Mouse (Mus musculus) neural tube, embryonic 13.5 days (tissue): ENCODE results near the gene Frmd4b. TPM values are rescaled to one million over a fixed set of nuclear protein-coding genes. Genes with fewer than 3 reads are reported as not detected.

Source experiments
- ATAC-seq: fragments of 200-750 bp; cut with Nextera tagmentation; 2 replicates; pipeline ENCODE4 v1.8.0; 2017; ENCODE audit warnings: low read depth, mild to moderate bottlenecking, moderate TSS enrichment, moderate library complexity
- H3K27ac ChIP-seq: fragments of 300-500 bp; sonication (generic); replicated peaks from 2 replicates; pipeline ENCODE4 v1.5.1; 2015; ENCODE audit warnings: moderate library complexity, mild to moderate bottlenecking, inconsistent platforms
- H3K27me3 ChIP-seq: fragments of 300-500 bp; sonication (generic); 2 replicates; pipeline ENCODE4 v1.6.1; 2015; ENCODE audit warnings: mild to moderate bottlenecking, inconsistent platforms
- H3K36me3 ChIP-seq: fragments of 300-500 bp; sonication (generic); 2 replicates; pipeline ENCODE4 v1.6.1; 2015; ENCODE audit warnings: mild to moderate bottlenecking, inconsistent platforms
- H3K4me1 ChIP-seq: fragments of 300-500 bp; sonication (generic); replicated peaks from 2 replicates; pipeline ENCODE4 v1.6.1; 2015; ENCODE audit warnings: inconsistent platforms
- H3K4me2 ChIP-seq: fragments of 300-500 bp; sonication (generic); 2 replicates; pipeline ENCODE4 v1.6.1; 2015; ENCODE audit warnings: inconsistent platforms, mild to moderate bottlenecking, moderate library complexity
- H3K4me3 ChIP-seq: fragments of 300-500 bp; sonication (generic); 2 replicates; pipeline ENCODE4 v1.5.1; 2015; ENCODE audit warnings: mild to moderate bottlenecking, inconsistent platforms
- H3K9ac ChIP-seq: fragments of 300-500 bp; sonication (generic); 2 replicates; pipeline ENCODE4 v1.6.1; 2015; ENCODE audit warnings: moderate library complexity, mild to moderate bottlenecking, inconsistent platforms
- H3K9me3 ChIP-seq: fragments of 300-500 bp; sonication (generic); 2 replicates; pipeline ENCODE4 v1.6.1; 2016; ENCODE audit warnings: inconsistent platforms
- WGBS: fragments of 180-500 bp; shearing (Covaris S2); methylation state at CpG from one replicate; pipeline ENCODE4 v1.1.7; 2015; 5-methylcytosine and 5-hydroxymethylcytosine counted together
- polyA plus RNA-seq: library from polyadenylated mRNA; unstranded; fragments of >200 nt; fragmentation: Nextera tagmentation; extraction: Ambion mirVana; gene quantifications from 2 replicates; pipeline ENCODE4 v1.2.1, GENCODE M21; 2015

The Frmd4b gene
- polyA plus RNA-seq, 1 experiment from 2014 or later: 30.9 TPM

DNA sequence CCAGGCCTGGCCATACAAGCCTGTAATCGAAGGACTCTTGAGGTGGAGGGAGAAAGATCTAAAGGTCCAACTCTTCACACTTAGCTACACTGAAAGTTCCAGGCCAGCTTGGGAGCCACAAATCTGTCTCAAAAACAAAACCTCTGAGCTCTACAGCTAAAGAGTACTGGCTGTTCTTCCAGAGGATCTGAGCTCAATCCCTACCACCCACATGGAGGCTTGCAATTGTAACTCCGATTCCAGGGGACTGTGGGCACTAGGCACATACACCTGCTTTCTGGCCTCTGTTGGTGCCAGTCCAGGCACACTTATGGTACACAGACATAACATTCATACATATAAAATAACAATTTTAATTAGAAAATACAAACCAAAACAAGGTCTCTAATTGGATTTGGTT lies 271.4 kb downstream of the Frmd4b start:
- no peak for ATAC-seq
- 88% methylated on average over 2 of the region's 2 CpGs for WGBS
- H3K4me1 ChIP-seq: 0 out of 2 replicates have a peak, but pooled peaks cover 15% of the 10 kb centered on the region

DNA sequence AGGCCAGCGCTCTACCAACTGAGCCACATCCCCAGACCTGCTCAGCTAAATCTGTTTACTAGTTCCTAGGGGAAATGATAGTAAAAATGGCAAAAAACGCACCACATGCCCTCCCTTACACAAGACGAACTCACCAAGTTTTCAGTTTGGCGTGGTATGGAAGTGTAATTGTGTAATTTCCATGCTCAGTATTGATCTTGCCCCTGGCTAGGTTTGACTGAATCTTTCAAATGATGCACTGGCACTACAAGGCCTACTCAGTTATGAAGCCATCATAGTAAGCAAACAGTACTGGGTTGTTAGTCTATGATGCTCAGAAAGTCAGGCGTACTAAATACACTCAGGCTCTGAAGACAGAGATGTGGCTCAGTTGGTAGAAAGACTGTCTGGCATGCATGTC lies 275.2 kb downstream of the Frmd4b start:
- Histone ChIP-seq H3K27me3 (no peaks in the 10 kb centered on the region), H3K4me3 (no peak overlapping the region), H3K27ac (no peak overlapping the region), H3K36me3 (no peaks in the 10 kb centered on the region), H3K4me2 (no peak overlapping the region), H3K9ac (no peak overlapping the region), H3K9me3 (no peaks in the 10 kb centered on the region), H3K4me1 (peaks cover 22% of the 10 kb centered on the region)
- WGBS: 91% methylated on average over 5 of the region's 5 CpGs
- no peak for ATAC-seq

More for the DNA sequence above, 271.4 kb downstream of the Frmd4b start:
- H3K4me3 ChIP-seq: no peak overlapping the region
- no peaks in the 10 kb centered on the region for H3K9me3 ChIP-seq
- H3K36me3 ChIP-seq: no peaks in the 10 kb centered on the region
- H3K27me3 ChIP-seq: no peaks in the 10 kb centered on the region
- H3K27ac ChIP-seq: no peak overlapping the region
- no peak overlapping the region for H3K9ac ChIP-seq
- H3K4me2 ChIP-seq: no peak overlapping the region

DNA sequence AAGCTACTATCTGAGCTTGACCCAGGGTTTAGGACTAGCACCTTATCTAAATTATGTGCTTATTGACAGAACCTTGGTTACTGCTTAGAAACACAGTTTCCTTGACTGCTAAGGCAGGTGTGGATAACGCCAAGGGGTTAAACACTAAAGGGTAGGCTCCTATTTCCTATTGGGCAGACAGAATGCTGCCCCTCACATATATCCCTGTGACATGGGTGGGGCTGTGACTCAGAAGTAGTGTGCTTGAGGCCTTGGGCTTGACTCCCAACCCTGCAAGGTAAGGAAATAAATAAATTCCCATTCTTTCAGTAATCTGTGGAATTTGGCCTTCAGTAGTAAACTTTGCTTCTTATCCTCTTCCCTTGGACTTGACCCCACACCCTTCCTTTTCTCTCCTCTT lies 275.7 kb downstream of the Frmd4b start:
- Histone ChIP-seq H3K27me3 (no peaks in the 10 kb centered on the region), H3K9ac (no peak overlapping the region), H3K4me1 (peaks cover 22% of the 10 kb centered on the region), H3K4me3 (no peak overlapping the region), H3K27ac (no peak overlapping the region), H3K4me2 (no peak overlapping the region), H3K9me3 (no peaks in the 10 kb centered on the region), H3K36me3 (no peaks in the 10 kb centered on the region)
- no peak for ATAC-seq
- 89% methylated on average over 1 of the region's 1 CpGs for WGBS

DNA sequence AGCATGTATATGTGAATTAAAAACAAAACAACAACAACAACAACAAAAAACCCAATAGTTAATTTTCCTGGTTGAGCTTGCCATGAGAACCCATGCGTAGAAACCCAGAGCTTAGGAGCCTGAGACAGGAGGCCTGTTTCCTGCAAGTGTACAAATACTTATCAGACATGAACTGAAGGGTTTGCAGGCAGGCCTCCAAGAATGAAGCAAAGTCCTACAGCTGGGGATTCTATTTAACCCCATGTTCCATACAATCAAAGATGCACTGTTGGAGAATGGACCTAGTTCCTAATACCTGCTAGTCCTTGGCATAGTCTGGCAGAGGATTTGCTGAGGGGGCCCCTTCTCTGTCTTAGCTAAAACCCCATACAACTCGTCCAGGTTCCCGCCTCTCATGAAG lies 276.2 kb downstream of the Frmd4b start:
- H3K4me1 ChIP-seq: peaks cover 22% of the 10 kb centered on the region
- no peaks in the 10 kb centered on the region for H3K9me3 ChIP-seq
- H3K4me3 ChIP-seq: no peak overlapping the region
- no peak overlapping the region for H3K9ac ChIP-seq
- H3K36me3 ChIP-seq: no peaks in the 10 kb centered on the region
- no peak overlapping the region for H3K27ac ChIP-seq
- WGBS: 94% methylated on average over 3 of the region's 3 CpGs
- H3K4me2 ChIP-seq: no peak overlapping the region
- no peak for ATAC-seq
- H3K27me3 ChIP-seq: no peaks in the 10 kb centered on the region

DNA sequence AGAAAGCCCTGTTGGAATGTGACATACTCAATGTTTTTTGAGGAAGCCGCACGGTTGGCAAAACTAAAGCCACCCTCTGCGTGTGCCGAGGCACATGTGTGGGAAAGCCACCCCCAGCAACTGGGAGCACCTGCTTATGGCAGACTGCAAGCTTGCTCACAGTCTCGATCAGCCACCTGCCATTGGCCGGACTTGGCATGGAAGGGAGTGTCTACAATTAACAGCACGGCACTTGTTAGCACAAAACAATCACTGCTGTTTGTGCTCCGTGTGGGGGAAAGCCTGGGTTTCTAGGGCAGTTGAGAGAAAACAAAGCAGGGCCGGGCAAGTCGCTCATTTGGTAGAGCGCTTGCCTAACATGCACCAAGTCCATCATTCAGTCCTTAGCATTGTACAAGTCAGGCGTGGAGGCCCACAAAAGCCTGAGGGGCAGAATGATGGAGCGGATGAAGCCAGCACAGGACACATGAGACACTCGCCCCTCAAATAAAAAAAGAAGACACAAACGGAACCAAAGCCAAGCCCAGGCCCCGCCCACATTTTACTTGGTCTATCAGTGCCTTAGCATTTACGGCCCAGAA lies 277.0 kb downstream of the Frmd4b start:
- peak; percentile 51; the same call in 1 of the 2 replicates for ATAC-seq
- no peaks in the 10 kb centered on the region for H3K27me3 ChIP-seq
- no peaks in the 10 kb centered on the region for H3K9me3 ChIP-seq
- 40% methylated on average over 17 of the region's 17 CpGs for WGBS
- H3K4me2 ChIP-seq: no peak overlapping the region
- H3K27ac ChIP-seq: no peak overlapping the region
- H3K9ac ChIP-seq: no peak overlapping the region
- peaks cover 22% of the 10 kb centered on the region for H3K4me1 ChIP-seq
- H3K36me3 ChIP-seq: no peaks in the 10 kb centered on the region
- H3K4me3 ChIP-seq: no peak overlapping the region

DNA sequence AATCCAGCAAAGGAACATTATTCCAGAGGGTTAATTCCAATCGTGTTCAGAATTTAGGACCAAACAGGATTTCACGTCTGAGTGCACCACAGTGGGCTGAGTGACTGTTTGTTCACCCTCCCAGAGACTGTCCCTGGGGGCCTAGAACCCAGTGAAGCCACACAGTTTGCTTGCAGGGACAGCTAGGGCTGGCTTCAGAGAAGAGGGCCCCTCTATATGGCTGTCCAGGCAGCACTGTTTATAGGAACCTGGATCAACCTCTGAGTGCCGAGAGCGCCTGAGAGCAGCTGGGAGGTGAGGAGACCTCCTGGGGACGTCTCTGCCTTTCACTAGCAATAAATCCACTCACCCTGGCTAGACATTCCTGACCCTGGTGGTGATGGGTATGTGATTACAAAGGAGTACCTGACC lies 278.1 kb downstream of the Frmd4b start:
- Histone ChIP-seq H3K27ac (peak overlapping the region; percentile 53), H3K4me2 (no peak overlapping the region), H3K27me3 (no peaks in the 10 kb centered on the region), H3K9ac (peak overlapping the region; percentile 3; the same call in 1 of the 2 replicates), H3K4me3 (no peak overlapping the region), H3K36me3 (no peaks in the 10 kb centered on the region), H3K4me1 (peaks cover 22% of the 10 kb centered on the region), H3K9me3 (no peaks in the 10 kb centered on the region)
- WGBS: 13% methylated on average over 5 of the region's 5 CpGs
- ATAC-seq: peak; percentile 66; the same call in 1 of the 2 replicates

DNA sequence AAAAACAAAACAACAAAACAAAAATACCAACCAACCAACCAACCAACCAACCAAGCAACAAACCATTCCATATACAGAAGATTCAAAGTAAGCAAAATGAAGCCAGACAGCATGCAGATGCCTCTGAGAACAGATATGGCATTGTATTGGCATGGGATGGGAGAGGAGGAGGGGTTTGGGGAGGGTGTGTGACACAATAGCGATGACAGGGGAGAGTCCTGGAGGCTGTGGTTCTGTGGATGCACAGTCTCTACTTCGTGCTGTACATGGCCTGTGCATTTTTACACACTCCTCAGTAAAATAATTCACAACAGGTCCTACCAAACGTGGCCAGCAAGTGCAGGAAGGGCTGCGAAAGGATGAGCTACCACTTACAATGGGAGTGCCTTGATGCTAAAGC lies 278.5 kb downstream of the Frmd4b start:
- ATAC-seq: peak; percentile 42
- Histone ChIP-seq H3K4me3 (no peak overlapping the region), H3K9me3 (no peaks in the 10 kb centered on the region), H3K9ac (0 out of 2 replicates have a peak overlapping the region, but pooled peaks have one; percentile 3), H3K36me3 (no peaks in the 10 kb centered on the region), H3K27me3 (no peaks in the 10 kb centered on the region), H3K4me2 (no peak overlapping the region), H3K4me1 (peaks cover 22% of the 10 kb centered on the region), H3K27ac (peak overlapping the region; percentile 53; the same call in 1 of the 2 replicates)
- 36% methylated on average over 4 of the region's 4 CpGs for WGBS

DNA sequence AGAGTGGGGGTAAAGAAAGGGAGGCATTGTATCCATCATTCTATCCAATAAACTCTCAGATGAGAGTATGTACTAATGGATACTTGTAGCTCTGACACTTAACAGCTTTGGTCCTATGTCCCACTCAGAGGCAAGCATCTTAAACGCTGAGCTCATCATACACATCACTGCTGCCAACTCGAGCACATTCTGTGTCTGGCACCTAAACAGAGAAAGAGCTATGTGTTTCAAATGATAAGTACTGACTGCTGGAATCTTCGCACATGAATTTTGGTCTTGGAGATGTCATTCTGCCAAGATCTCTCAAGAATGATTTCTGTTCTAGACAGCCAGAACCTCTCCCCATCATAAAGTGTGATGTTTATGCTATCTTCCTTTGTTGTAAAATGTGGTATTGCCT lies 284.0 kb downstream of the Frmd4b start:
- ATAC-seq: no peak
- Histone ChIP-seq H3K27ac (no peak overlapping the region), H3K9ac (no peak overlapping the region), H3K9me3 (no peaks in the 10 kb centered on the region), H3K36me3 (no peaks in the 10 kb centered on the region), H3K4me3 (no peak overlapping the region), H3K27me3 (no peaks in the 10 kb centered on the region), H3K4me2 (no peak overlapping the region), H3K4me1 (no peaks in the 10 kb centered on the region)
- WGBS: 91% methylated on average over 3 of the region's 3 CpGs

DNA sequence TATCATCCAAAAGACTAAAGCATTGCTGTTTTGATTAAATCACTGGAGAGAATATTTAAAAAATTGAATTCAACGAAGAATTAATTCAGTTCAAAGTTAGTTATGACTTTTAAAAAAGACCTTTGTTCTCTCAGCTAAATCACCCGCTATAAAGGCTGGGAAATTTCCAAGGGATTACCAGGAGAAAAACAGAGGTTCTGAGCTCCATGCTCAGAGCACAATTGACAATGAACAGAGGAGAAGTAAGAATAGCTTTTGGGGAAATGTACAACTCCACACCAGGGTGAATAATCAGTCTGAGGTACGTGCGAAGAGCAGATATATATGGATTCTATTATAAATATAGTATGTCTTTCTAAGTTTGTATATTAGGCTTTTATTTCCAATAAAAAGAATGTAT lies 293.4 kb downstream of the Frmd4b start:
- no peak overlapping the region for H3K27ac ChIP-seq
- no peak overlapping the region for H3K4me2 ChIP-seq
- ATAC-seq: no peak
- H3K9me3 ChIP-seq: no peaks in the 10 kb centered on the region
- no peak overlapping the region for H3K4me3 ChIP-seq
- H3K27me3 ChIP-seq: no peaks in the 10 kb centered on the region
- peaks cover 43% of the 10 kb centered on the region for H3K36me3 ChIP-seq
- H3K9ac ChIP-seq: no peak overlapping the region
- WGBS: 83% methylated on average over 4 of the region's 4 CpGs
- no peaks in the 10 kb centered on the region for H3K4me1 ChIP-seq

DNA sequence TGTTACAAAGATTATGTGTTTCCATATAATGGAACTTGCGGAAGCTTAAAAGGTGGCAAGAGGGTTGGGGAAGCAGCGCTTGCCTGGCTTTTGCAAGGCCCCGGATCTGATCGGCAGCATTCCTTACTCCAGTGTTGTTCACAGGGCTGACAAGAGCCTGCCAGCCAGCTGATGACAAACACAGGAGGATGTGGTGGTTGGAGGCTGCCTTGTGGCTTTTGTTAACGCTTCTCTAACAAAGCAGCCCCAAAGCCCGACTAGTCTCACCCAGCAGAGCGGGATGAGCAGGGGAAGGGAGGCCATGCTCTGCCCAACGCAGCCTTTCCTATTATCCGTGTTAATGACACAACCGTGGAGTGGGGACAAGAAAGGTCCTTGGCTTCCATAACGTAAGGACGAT lies 295.2 kb downstream of the Frmd4b start:
- ATAC-seq: no peak
- H3K27me3 ChIP-seq: no peaks in the 10 kb centered on the region
- H3K4me2 ChIP-seq: no peak overlapping the region
- peaks cover 36% of the 10 kb centered on the region for H3K36me3 ChIP-seq
- H3K27ac ChIP-seq: no peak overlapping the region
- no peak overlapping the region for H3K4me3 ChIP-seq
- H3K9me3 ChIP-seq: no peaks in the 10 kb centered on the region
- H3K4me1 ChIP-seq: no peaks in the 10 kb centered on the region
- WGBS: 74% methylated on average over 12 of the region's 12 CpGs
- H3K9ac ChIP-seq: no peak overlapping the region

DNA sequence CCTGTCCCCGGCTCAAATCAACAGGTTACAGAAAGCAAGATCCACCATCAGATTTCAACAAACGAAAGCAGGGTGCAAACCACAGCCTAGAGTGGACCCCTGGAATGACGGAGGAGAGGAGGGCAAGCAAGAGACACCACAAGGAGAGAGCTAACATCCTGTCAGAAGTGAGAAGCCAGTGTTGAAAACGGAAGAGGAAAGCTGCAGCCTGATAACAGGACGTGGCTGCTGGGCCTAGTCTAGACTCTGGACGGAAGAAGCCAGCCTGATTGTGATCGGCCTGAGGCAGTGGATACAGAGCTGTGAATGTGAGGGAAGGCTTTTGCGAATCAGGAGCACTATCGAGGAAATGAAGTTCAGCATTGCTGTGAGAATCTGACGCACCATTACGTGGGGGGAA lies 296.2 kb downstream of the Frmd4b start:
- Histone ChIP-seq H3K27ac (no peak overlapping the region), H3K27me3 (no peaks in the 10 kb centered on the region), H3K4me3 (no peak overlapping the region), H3K4me1 (no peaks in the 10 kb centered on the region), H3K36me3 (peaks cover 26% of the 10 kb centered on the region), H3K9me3 (no peaks in the 10 kb centered on the region), H3K4me2 (no peak overlapping the region), H3K9ac (no peak overlapping the region)
- no peak for ATAC-seq
- 72% methylated on average over 11 of the region's 11 CpGs for WGBS

DNA sequence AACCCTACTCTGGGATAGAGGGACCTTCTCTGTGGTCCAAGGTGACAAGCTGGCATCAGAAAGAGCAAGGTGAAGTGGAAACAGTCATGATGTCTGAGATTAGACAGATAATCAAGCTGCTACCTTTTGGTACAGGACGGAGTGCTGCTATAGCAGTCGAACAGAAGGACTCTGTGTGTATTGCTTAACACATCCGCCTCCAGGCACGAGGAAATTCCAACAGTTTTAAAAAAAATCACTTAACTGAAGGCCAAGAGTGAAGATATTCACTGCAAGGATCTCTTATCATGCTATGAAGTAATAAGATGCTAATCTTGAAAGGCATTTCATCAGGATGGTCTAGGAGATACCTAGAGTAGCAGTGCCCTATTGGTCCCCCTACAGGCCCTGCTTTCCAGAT lies 298.3 kb downstream of the Frmd4b start:
- no peaks in the 10 kb centered on the region for H3K4me1 ChIP-seq
- no peak overlapping the region for H3K9ac ChIP-seq
- H3K4me3 ChIP-seq: no peak overlapping the region
- no peak overlapping the region for H3K27ac ChIP-seq
- peaks cover 17% of the 10 kb centered on the region for H3K36me3 ChIP-seq
- H3K9me3 ChIP-seq: no peaks in the 10 kb centered on the region
- no peak overlapping the region for H3K4me2 ChIP-seq
- H3K27me3 ChIP-seq: no peaks in the 10 kb centered on the region
- ATAC-seq: no peak
- 92% methylated on average over 4 of the region's 4 CpGs for WGBS

DNA sequence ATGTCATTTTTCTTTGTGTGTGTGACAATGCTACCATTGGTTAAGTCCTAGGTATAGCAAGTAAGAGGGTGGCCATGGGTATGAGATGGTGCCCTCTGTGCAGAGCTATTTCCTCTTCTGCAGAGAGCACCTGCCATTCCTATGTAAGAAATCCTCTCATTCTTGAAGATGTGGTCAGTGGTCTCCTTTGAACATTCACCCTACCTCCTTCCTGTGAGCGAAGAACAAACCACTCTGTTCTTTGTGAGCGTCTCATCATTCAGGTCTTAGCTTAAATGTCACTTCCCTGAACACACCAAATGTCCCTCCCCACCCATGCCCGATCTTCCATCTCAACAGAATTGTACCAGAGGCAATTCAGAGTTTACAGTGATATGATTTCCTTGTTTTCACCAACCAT lies 299.4 kb downstream of the Frmd4b start:
- H3K27me3 ChIP-seq: no peaks in the 10 kb centered on the region
- ATAC-seq: no peak
- H3K9me3 ChIP-seq: no peaks in the 10 kb centered on the region
- H3K36me3 ChIP-seq: peaks cover 12% of the 10 kb centered on the region
- H3K9ac ChIP-seq: no peak overlapping the region
- H3K4me2 ChIP-seq: no peak overlapping the region
- H3K27ac ChIP-seq: no peak overlapping the region
- 93% methylated on average over 3 of the region's 3 CpGs for WGBS
- no peak overlapping the region for H3K4me3 ChIP-seq
- H3K4me1 ChIP-seq: no peaks in the 10 kb centered on the region
